Comparison of ENCODE assay signal across 8 mouse cellular contexts in the genomic region with DNA sequence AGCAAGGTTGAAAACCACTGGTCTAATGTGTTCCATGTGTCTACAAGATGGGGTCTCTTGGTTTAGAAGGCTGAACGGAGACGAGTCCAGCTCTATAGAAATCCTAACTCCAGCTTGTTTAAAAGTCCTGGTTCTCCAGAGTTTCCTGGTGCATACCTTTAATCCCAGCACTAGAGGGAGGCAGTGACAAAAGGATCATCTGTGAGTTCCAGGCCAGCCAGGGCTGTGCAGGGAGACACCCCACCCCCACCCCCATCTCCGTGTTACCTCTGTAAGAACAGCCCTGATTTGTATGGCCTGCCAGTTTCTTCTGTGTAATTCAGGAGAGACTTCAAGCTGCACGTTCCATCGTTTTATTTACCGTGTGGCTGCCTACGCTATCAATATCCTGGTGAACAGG. TPM values are rescaled to one million over a fixed set of nuclear protein-coding genes. Genes with fewer than 3 reads are reported as not detected.
DNase-seq lines count a peak whose midpoint lies in the region; ATAC-seq lines count a peak whose summit lies in the region.

No protein-coding gene starts in this region.

- peak; percentile 60 for ATAC-seq in megakaryocyte-erythroid progenitor cell, adult 5-6 weeks (replicated peaks; ENCODE audit: low FRiP score, low TSS enrichment, poor library complexity, severe bottlenecking)
- ATAC-seq in CD4-positive, CD25-positive, alpha-beta regulatory T cell, adult 4 months = no peak

- DNase-seq in left cerebral cortex, postnatal 4 days = peak; percentile 16
- DNase-seq in left cerebral cortex, postnatal 25 days (ENCODE audit: low spot score in 2 of 2) = no peak
- peak; percentile 42 for DNase-seq in embryo, embryonic 9.5 days (ENCODE audit: extremely low spot score)
- peak; percentile 60 for DNase-seq in kidney, postnatal 14 days
- no peak for DNase-seq in frontal cortex, postnatal 10 days (ENCODE audit: low spot score in 2 of 2)
- no peak for DNase-seq in layer of hippocampus, postnatal 36 days

- intact Hi-C loops in left cerebral cortex, postnatal 4 days (cut with DNase I) = no loop called here
- intact Hi-C loops in left cerebral cortex, postnatal 25 days (cut with DNase I) = loop anchor here (5.0 kb wide), 1 partner anchor 102 kb away; no protein-coding TSS in a partner anchor

RNA-seq across cellular contexts. Expression of a gene that starts 8.7 kb away (rescaled TPM):
- total RNA-seq in left cerebral cortex, postnatal 4 days (2021) = 1 to 10 TPM in 1 of 2 experiments, not detected in 1; 1.1 TPM
- total RNA-seq in left cerebral cortex, postnatal 25 days (2021) = not detected
- total RNA-seq in megakaryocyte-erythroid progenitor cell, adult 5-6 weeks (2014; fragmentation: Nextera tagmentation) = not detected in 2 replicates
- total RNA-seq in megakaryocyte-erythroid progenitor cell, adult 5-6 weeks (2017) = not detected in 2 replicates
- not detected for polyA plus RNA-seq in CD4-positive, CD25-positive, alpha-beta regulatory T cell, adult 4 months (2017; shearing (Covaris generic))
- total RNA-seq in layer of hippocampus, postnatal 36 days (2021) = 1 to 10 TPM in 1 of 2 experiments, not detected in 1; 1.0 TPM

RNA-seq across cellular contexts. Expression of a gene that starts 49.1 kb away (rescaled TPM):
- 1 to 10 TPM; 3.7 to 4.7 TPM for total RNA-seq in left cerebral cortex, postnatal 4 days (2021)
- 1 to 10 TPM; 1.6 to 2.5 TPM for total RNA-seq in left cerebral cortex, postnatal 25 days (2021)
- total RNA-seq in megakaryocyte-erythroid progenitor cell, adult 5-6 weeks (2014; fragmentation: Nextera tagmentation) = not detected in 2 replicates
- total RNA-seq in megakaryocyte-erythroid progenitor cell, adult 5-6 weeks (2017) = 0.30 TPM in 1 of 2 replicates, not detected in the other
- not detected for polyA plus RNA-seq in CD4-positive, CD25-positive, alpha-beta regulatory T cell, adult 4 months (2017; shearing (Covaris generic))
- total RNA-seq in layer of hippocampus, postnatal 36 days (2021) = 1 to 10 TPM; 1.2 to 2.0 TPM

Comparison
In these comparisons a context has a peak if more than half of its experiments do, and no peak if none do; other contexts are left out.
1. DNase-seq: peak in left cerebral cortex, postnatal 4 days (single experiment), embryo, embryonic 9.5 days (single experiment) and kidney, postnatal 14 days (single experiment); none in left cerebral cortex, postnatal 25 days (0 of 2), frontal cortex, postnatal 10 days (0 of 2) and layer of hippocampus, postnatal 36 days (0 of 2).